Mouse (Mus musculus): ENCODE measurements around the gene Adamts17. TPM values are rescaled to one million over a fixed set of nuclear protein-coding genes. Genes with fewer than 3 reads are reported as not detected.

Gene Adamts17
- polyA plus RNA-seq, 1 experiment from 2014 or later, result 2.2 TPM

DNA sequence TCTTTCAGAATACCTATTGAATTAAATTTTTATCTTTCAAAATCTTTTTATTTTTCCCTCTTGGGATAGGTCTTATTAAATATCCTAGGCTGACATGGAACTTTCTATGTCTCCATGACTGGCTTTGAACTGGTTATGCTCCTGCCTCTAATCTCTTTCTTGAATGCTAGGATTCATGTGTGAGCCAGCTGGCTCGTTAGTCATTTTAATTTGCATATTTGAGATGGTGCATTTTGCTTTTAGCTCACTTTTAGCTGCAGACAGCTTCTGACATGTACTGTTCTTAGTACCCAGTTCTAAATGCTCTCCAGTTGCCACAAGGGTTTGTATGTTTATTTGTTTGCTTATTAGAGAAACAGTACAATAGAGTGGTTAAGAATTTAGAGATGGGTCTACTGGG lies 18.1 kb downstream of the Adamts17 start:
- Histone ChIP-seq H3K4me3 (ENCODE audit: low read depth, low read length) (no peak overlapping the region), H3K27me3 (replicated peaks; ENCODE audit: control insufficient read depth, insufficient read depth, low read length) (no peaks in the 10 kb centered on the region), H3K4me1 (ENCODE audit: control insufficient read depth, insufficient read depth, low read length) (peaks cover 6% of the 10 kb centered on the region), H3K27ac (ENCODE audit: low read depth, low read length) (no peak overlapping the region), H3K4me2 (ENCODE audit: low read length) (no peak overlapping the region), H3K36me3 (ENCODE audit: control insufficient read depth, insufficient read depth, low read length) (no peaks in the 10 kb centered on the region), H3K9me3 (replicated peaks; ENCODE audit: control insufficient read depth, low read length) (no peaks in the 10 kb centered on the region), H3K9ac (ENCODE audit: low read length) (no peak overlapping the region)
- peak; percentile 57 for DNase-seq (ENCODE audit: low spot score)
- ATAC-seq, result no peak
- WGBS, result 14% methylated on average over 1 of the region's 1 CpGs

DNA sequence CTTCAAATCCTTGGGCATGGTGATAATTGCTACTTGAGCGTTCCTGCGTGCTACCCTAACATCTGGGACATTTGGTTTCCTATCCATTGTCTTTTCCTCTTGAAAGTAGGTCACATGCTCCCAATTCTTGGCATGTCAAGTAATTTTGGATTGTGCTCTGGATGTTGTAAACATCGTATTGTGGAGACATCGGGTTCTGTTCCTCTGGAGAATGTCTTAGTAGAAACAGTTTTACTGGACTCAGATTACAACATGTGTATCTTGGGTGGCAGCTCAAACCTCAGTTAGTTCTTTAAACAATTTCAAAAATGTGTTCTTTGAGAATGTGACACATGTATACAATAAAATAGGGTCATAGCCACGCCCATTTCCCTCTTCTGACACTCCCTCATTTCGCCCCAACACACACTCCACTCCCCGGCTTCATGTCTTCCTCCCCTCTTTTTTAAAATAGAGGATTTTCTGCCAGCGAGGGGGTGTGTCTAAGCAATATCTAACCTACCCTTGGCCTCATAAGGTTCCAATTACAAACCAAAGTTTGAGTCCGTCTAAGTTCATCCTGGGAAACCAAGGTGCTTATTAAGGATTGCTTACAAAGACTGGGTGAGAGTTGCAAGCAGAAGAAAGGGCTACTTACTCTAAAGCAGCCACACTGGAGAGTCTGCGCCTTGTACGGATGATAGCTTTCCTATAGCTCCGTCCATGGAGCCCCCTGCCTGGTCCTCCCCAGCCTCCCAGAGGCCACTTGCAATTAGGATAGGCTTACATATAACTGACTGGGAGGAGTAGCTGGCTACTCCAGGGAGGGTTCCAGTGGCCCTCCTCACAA lies 18.9 kb downstream of the Adamts17 start:
- DNase-seq (ENCODE audit: low spot score), result no peak
- no peak overlapping the region for H3K9ac ChIP-seq (ENCODE audit: low read length)
- ATAC-seq, result no peak; the same call in 1 of the 2 replicates
- H3K27ac ChIP-seq (ENCODE audit: low read depth, low read length), result 0 out of 2 replicates have a peak overlapping the region, but pooled peaks have one; percentile 11
- H3K4me2 ChIP-seq (ENCODE audit: low read length), result no peak overlapping the region
- 58% methylated on average over 12 of the region's 12 CpGs for WGBS
- H3K9me3 ChIP-seq (replicated peaks; ENCODE audit: control insufficient read depth, low read length), result no peaks in the 10 kb centered on the region
- H3K27me3 ChIP-seq (replicated peaks; ENCODE audit: control insufficient read depth, insufficient read depth, low read length), result no peaks in the 10 kb centered on the region
- H3K4me1 ChIP-seq (ENCODE audit: control insufficient read depth, insufficient read depth, low read length), result peaks cover 6% of the 10 kb centered on the region
- no peak overlapping the region for H3K4me3 ChIP-seq (ENCODE audit: low read depth, low read length)
- H3K36me3 ChIP-seq (ENCODE audit: control insufficient read depth, insufficient read depth, low read length), result no peaks in the 10 kb centered on the region

DNA sequence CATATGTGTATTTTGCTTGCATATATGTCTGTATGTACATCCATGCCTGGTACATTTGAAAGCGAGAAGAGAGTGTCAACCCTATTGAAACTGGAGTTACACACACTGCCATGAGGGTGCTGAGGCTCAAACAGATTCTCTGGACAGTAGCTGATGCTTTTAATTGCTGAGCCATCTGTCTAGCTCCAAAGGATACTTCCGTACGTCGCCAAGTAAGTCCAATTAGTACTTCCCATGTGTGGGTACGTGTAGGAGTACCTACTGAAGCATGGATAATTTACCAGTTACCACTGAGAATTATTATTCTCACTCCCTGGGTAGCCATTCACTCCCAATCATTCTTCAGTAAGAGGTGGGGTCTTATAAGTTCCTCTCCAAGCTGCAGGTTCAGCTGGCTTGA lies 19.7 kb downstream of the Adamts17 start:
- Histone ChIP-seq H3K27me3 (replicated peaks; ENCODE audit: control insufficient read depth, insufficient read depth, low read length) (no peaks in the 10 kb centered on the region), H3K9ac (ENCODE audit: low read length) (no peak overlapping the region), H3K4me3 (ENCODE audit: low read depth, low read length) (no peak overlapping the region), H3K36me3 (ENCODE audit: control insufficient read depth, insufficient read depth, low read length) (no peaks in the 10 kb centered on the region), H3K27ac (ENCODE audit: low read depth, low read length) (peak overlapping the region; percentile 48; the same call in 1 of the 2 replicates), H3K4me2 (ENCODE audit: low read length) (no peak overlapping the region), H3K9me3 (replicated peaks; ENCODE audit: control insufficient read depth, low read length) (no peaks in the 10 kb centered on the region), H3K4me1 (ENCODE audit: control insufficient read depth, insufficient read depth, low read length) (peaks cover 6% of the 10 kb centered on the region)
- WGBS, result 26% methylated on average over 5 of the region's 5 CpGs
- DNase-seq (ENCODE audit: low spot score) (peak; percentile 74), ATAC-seq (peak; percentile 85)

DNA sequence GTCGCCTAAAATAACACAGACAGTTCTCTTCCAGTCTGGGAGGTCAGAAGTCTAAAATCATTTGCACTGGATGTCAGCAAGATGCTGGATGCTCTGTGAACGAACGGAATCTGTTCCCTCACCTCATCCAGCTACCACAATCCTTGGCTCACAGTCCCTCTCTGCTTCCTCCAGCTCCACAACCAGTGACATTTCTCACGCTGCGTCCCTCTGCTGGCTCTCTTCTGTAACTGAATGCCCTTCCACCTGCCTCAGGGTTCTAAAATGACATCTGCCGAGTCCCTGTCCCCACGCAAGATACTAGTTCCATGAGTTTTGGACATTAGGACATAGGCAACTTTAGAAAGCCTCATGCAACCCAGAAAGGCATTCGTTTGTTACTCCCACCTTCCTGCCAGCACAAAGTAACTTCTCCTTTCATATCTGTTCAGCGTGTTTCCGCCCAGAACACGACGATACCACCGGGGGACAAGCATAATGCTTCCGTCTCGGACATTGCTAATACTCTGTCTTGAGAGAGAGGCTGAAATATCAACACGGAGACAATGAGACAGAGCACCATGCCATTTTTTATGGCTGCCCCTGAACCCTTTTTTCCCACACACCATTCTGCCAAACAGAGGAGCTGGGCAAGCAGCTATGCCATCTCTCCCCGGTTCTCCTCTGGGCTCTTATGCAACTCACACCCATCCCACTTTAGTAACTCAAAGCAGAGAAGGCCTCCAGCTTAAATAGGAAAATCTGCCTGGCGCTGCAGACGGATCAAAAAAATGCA lies 27.6 kb downstream of the Adamts17 start:
- DNase-seq (ENCODE audit: low spot score) (no peak), ATAC-seq (no peak)
- H3K36me3 ChIP-seq (ENCODE audit: control insufficient read depth, insufficient read depth, low read length), result no peaks in the 10 kb centered on the region
- 80% methylated on average over 19 of the region's 19 CpGs for WGBS
- H3K9ac ChIP-seq (ENCODE audit: low read length), result no peak overlapping the region
- no peaks in the 10 kb centered on the region for H3K27me3 ChIP-seq (replicated peaks; ENCODE audit: control insufficient read depth, insufficient read depth, low read length)
- H3K4me2 ChIP-seq (ENCODE audit: low read length), result no peak overlapping the region
- H3K27ac ChIP-seq (ENCODE audit: low read depth, low read length), result peak overlapping the region; percentile 34; the same call in 1 of the 2 replicates
- H3K9me3 ChIP-seq (replicated peaks; ENCODE audit: control insufficient read depth, low read length), result no peaks in the 10 kb centered on the region
- H3K4me3 ChIP-seq (ENCODE audit: low read depth, low read length), result no peak overlapping the region
- H3K4me1 ChIP-seq (ENCODE audit: control insufficient read depth, insufficient read depth, low read length), result peaks cover 13% of the 10 kb centered on the region

DNA sequence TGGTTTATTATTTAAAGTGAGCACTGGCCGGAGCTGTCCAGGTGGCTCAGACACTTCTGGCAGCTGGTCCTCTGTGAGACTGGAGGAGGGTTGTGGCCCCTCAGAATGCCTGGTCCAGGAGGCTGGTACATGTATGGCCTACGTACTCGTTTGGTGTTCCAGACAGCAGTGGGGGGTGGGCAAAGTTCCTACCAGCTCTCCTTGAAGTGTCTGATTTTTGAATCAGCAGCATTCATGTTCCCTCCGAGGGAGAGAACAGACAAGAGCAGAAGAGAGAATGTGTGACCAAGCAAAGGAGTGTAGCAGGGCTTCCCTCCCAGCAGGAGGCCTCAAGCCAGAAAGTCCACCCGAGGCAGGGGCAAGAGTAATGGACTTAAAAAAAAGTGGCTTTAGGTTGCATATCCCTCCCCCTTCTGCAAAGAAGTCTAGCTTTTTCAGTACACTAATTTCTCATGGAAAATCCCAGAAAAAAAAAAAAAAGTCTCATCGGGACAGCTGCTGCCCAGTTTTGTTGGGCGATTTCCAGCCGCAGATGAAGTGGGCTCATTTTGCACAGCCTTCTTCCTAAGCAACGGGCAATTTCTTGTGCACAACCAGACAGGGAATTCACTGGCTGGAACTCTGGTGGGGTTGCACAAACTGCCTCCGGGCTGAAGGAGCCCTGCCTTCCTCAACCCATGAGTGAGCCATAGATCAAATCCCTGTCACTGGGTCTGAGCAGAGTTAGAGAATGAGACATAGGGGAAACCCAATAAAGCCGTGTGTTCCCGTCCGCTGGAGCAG lies 28.4 kb downstream of the Adamts17 start:
- no peak overlapping the region for H3K4me3 ChIP-seq (ENCODE audit: low read depth, low read length)
- no peaks in the 10 kb centered on the region for H3K9me3 ChIP-seq (replicated peaks; ENCODE audit: control insufficient read depth, low read length)
- no peak overlapping the region for H3K9ac ChIP-seq (ENCODE audit: low read length)
- DNase-seq (ENCODE audit: low spot score) (peak; percentile 63), ATAC-seq (peak; percentile 44)
- H3K4me1 ChIP-seq (ENCODE audit: control insufficient read depth, insufficient read depth, low read length), result peaks cover 13% of the 10 kb centered on the region
- H3K27me3 ChIP-seq (replicated peaks; ENCODE audit: control insufficient read depth, insufficient read depth, low read length), result no peaks in the 10 kb centered on the region
- WGBS, result 37% methylated on average over 13 of the region's 13 CpGs
- no peaks in the 10 kb centered on the region for H3K36me3 ChIP-seq (ENCODE audit: control insufficient read depth, insufficient read depth, low read length)
- H3K4me2 ChIP-seq (ENCODE audit: low read length), result no peak overlapping the region
- peak overlapping the region; percentile 52; the same call in 1 of the 2 replicates for H3K27ac ChIP-seq (ENCODE audit: low read depth, low read length)

DNA sequence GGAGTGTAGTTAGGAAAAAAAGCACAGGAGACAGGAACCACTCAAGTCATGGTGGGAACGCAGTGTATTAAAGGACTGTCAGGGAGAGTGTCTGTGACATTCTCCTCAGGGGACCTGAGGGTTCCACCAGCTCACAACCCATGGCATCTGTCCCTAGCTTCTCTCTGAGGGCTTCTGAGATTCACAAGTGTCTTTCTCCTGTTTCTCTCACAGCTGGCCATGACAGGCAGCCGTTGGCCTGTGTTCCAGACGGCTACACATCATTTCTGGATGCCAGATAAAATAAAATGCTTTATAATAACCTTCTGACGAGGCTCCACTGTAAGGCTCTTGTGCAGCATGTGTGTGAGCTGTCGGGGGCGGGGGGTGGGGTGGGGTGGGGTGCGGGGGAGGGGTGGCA lies 32.0 kb downstream of the Adamts17 start:
- no peak for DNase-seq (ENCODE audit: low spot score)

DNA sequence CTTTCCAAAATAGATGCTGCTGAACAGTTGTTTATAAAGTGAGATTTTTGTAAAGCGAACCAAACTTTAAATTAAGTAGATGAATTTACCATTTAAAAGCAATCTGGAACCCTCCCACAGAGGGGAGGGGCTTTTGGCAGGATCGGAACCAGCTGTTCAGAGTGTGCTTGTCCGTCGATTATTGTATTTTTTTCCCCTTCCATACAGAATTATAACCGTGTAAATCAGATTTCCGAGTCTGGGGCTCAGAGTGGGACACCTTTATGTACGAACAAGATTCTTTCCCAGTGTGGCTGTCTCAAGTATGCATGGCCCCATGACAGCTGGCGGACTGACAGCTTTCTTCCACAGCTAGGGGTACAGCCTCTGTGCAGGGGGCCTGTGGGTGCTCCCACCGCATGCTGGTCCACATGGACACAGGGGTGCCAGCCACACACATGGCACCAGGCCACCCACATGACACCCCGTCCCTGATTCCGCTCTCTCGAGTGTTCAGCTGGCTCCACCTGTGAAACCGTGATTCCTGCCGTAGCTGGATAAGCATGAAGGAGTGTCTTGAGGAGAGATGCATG lies 32.5 kb downstream of the Adamts17 start:
- no peak overlapping the region for H3K9ac ChIP-seq (ENCODE audit: low read length)
- H3K4me2 ChIP-seq (ENCODE audit: low read length), result no peak overlapping the region
- 83% methylated on average over 14 of the region's 14 CpGs for WGBS
- no peaks in the 10 kb centered on the region for H3K9me3 ChIP-seq (replicated peaks; ENCODE audit: control insufficient read depth, low read length)
- no peaks in the 10 kb centered on the region for H3K27me3 ChIP-seq (replicated peaks; ENCODE audit: control insufficient read depth, insufficient read depth, low read length)
- H3K27ac ChIP-seq (ENCODE audit: low read depth, low read length), result no peak overlapping the region
- H3K4me1 ChIP-seq (ENCODE audit: control insufficient read depth, insufficient read depth, low read length), result peaks cover 13% of the 10 kb centered on the region
- H3K4me3 ChIP-seq (ENCODE audit: low read depth, low read length), result no peak overlapping the region
- H3K36me3 ChIP-seq (ENCODE audit: control insufficient read depth, insufficient read depth, low read length), result no peaks in the 10 kb centered on the region
- peak; percentile 13 for DNase-seq (ENCODE audit: low spot score)
- peak; percentile 25; the same call in 1 of the 2 replicates for ATAC-seq

More for the DNA sequence above, 32.0 kb downstream of the Adamts17 start:
- Histone ChIP-seq H3K36me3 (ENCODE audit: control insufficient read depth, insufficient read depth, low read length) (no peaks in the 10 kb centered on the region), H3K9me3 (replicated peaks; ENCODE audit: control insufficient read depth, low read length) (no peaks in the 10 kb centered on the region), H3K4me2 (ENCODE audit: low read length) (no peak overlapping the region), H3K27ac (ENCODE audit: low read depth, low read length) (no peak overlapping the region), H3K27me3 (replicated peaks; ENCODE audit: control insufficient read depth, insufficient read depth, low read length) (no peaks in the 10 kb centered on the region), H3K4me3 (ENCODE audit: low read depth, low read length) (no peak overlapping the region), H3K4me1 (ENCODE audit: control insufficient read depth, insufficient read depth, low read length) (peaks cover 13% of the 10 kb centered on the region), H3K9ac (ENCODE audit: low read length) (no peak overlapping the region)
- ATAC-seq, result no peak
- WGBS, result 73% methylated on average over 7 of the region's 7 CpGs

DNA sequence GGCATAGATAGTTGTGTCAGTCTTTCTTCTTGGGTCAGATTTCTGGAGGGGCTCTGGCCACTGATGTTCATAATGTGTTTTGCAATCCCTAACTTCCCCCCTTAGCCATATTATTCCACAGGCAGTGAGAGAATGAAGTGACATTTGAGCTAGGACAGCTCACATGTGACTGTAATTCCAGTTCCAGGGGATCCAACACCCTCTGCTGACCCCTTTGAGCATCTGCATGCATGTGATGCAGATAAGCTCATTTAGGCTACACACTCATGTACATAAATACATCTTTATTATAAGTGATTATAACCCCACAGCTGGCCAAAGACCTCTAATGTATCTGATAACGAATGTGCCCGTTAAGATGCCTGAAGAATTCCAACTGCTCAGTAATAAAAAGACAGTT lies 33.7 kb downstream of the Adamts17 start:
- H3K27me3 ChIP-seq (replicated peaks; ENCODE audit: control insufficient read depth, insufficient read depth, low read length), result no peaks in the 10 kb centered on the region
- WGBS, result 78% methylated on average over 2 of the region's 2 CpGs
- H3K4me3 ChIP-seq (ENCODE audit: low read depth, low read length), result no peak overlapping the region
- no peaks in the 10 kb centered on the region for H3K9me3 ChIP-seq (replicated peaks; ENCODE audit: control insufficient read depth, low read length)
- no peaks in the 10 kb centered on the region for H3K36me3 ChIP-seq (ENCODE audit: control insufficient read depth, insufficient read depth, low read length)
- peaks cover 1% of the 10 kb centered on the region; the same call in 1 of the 2 replicates for H3K4me1 ChIP-seq (ENCODE audit: control insufficient read depth, insufficient read depth, low read length)
- no peak overlapping the region for H3K27ac ChIP-seq (ENCODE audit: low read depth, low read length)
- H3K4me2 ChIP-seq (ENCODE audit: low read length), result no peak overlapping the region
- ATAC-seq (no peak), DNase-seq (ENCODE audit: low spot score) (no peak)
- H3K9ac ChIP-seq (ENCODE audit: low read length), result no peak overlapping the region

Measured in forebrain, embryonic 14.5 days (tissue).